Mouse (Mus musculus) megakaryocyte, adult 5-6 weeks (primary cell): ENCODE measurements at regions not wholly inside any gene's neighbourhood (a gene's known extent, or its start where the extent isn't known, plus 50 kb on each side); places are given as distances from the start of the nearest gene placed in this dataset.

Source experiments
- ATAC-seq: 2 replicates; pipeline ENCODE4 v1.8.0; 2016; ENCODE audit warnings: mild to moderate bottlenecking, inconsistent platforms; ENCODE audit not compliant: poor library complexity, severe bottlenecking

DNA sequence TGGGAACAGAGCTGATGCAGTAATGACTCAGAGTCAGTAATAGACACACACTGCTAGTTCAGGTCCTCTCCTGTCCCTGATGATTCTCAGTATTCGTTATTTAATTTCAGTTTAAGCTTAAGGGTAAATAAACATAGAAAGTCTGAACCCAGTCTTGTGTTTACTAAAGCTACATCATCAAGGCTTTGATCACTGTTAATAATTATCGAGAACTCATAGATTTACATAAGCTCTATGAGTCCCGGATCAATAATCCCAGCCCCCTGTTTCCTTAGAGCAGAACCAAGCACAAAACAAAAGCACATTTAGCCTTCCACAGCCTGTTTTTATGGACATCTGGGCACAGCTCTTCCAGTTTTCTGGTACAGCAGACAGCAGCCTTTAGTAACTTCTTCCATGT is 59.0 kb upstream of the Ifngr1 start:
- no peak for ATAC-seq

DNA sequence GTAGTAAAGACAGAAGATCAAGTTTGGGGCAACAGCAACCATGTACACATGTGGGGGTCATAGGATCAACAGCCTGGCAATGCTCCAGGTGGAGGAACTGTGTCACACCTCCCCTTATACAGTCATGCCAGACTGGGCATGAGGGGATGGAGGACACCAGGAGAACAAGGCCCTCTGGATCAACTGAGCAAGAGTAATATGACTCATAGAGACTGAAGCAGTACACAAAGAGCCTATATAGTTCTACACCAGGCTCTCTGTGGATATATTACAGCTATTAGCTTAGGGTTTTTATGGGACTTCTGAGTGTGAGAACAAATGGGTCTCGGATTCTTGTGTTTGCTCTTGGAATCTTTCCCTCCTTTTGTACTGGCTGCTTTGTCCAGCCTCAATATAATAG is 57.9 kb upstream of the Ifngr1 start:
- no peak for ATAC-seq
